Mouse (Mus musculus) left cerebral cortex, adult 8-10 months (tissue): ENCODE data around the gene Gm20388. TPM values are rescaled to one million over a fixed set of nuclear protein-coding genes. Genes with fewer than 3 reads are reported as not detected.
"Not testable (repeated sequence)": the region's sequence is repeated elsewhere in the genome, so short reads cannot be mapped to it uniquely, and the experiment has no call there.

ENCODE experiments used
- DNase-seq, 2 experiments: peaks; one replicate each; pipeline ENCODE4 v3.0.0; 2022; ENCODE audit warnings: low spot score in 2 of 2
- total RNA-seq, 4 experiments: library from RNA; stranded (reverse); gene quantifications; 2 replicates each; pipeline ENCODE4 v1.2.4; 2022

Gm20388 gene
- total RNA-seq, 4 experiments from 2014 or later = 10.4 to 20.8 (median 16.4) TPM

DNA sequence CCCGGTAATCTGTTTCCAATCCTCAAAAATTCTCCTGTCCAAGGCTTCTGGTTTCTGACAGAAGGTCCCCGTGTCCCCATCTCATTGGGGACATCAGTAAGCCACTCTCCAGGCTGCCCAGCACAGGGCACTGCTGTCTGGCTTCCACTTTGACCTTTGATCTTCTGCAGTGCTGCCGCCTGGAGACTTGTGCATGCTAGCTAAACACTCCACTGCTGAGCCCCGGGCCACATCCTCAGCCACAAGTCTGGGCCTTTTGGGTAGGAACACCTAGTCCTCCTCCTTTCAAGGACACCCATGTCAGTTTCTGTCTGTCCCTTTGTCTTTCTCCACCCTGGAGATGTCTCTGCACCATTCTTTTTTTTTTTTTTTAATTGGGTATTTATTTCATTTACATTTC is 782.3 kb downstream of the Gm20388 start:
- DNase-seq = no peak

DNA sequence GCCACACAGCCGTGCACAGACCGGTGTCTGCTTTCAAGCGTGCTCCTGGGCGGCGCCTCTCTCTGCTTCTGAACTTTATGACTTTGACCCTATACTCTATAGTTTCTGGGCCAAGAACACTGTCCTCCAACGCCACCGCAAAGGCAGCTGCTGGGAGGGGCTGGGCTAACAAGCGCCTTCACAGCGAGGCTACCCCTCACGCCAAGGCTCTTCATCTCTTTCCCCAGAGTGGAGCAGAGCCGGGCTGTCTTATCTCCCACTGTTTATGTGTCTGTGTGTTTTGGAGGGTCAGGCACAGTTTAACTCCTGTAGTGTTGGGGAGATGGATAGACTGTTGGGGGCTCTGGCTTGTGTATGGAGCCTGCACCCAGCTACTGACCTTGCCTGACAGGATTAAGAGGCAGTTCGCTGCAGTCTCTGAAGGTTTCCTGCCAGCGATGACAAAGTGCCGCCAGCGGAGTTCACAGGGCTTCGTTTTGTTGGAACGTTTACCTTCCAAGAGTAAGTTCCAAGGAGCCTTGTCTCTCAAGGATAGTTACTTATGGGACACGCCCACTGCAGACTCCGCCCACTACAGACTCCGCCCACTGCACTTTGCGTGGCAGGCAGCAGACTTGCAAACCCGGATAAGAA is 783.3 kb downstream of the Gm20388 start:
- no peak for DNase-seq

DNA sequence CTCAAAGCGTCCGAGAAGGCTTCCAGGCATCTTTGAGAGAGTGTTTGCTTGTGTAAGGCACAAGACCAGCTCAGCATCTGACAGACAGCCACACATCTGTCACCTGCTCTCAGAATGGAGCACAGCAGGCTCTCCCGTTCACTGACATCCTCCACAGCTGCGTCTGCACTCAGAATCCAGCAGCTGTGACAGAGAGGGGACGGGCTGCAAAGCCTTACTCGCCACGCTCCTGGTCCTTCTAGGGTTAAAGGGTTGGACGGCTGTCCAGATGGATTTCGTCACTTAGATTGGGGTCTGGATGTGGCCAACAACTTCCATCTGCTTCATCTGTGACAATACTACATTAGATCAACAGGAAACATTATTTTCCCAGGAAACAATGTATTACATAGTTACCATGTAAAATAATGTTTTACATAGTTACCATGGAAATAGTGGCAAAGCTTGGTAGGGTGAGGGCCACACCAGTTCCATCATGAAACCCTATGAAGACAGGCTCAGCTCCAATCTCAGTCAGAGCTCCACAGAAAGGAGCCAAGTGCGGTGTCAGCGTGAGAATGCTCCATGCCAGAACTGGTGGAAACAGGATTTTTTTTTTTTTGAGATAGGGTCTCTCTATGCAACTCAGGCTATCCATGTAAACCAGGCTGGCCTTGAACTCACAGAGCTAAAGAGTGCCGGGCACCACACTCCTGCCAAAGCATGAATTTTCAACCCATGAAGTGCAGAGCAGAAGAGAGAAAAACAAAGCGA is 785.9 kb downstream of the Gm20388 start:
- no peak for DNase-seq

DNA sequence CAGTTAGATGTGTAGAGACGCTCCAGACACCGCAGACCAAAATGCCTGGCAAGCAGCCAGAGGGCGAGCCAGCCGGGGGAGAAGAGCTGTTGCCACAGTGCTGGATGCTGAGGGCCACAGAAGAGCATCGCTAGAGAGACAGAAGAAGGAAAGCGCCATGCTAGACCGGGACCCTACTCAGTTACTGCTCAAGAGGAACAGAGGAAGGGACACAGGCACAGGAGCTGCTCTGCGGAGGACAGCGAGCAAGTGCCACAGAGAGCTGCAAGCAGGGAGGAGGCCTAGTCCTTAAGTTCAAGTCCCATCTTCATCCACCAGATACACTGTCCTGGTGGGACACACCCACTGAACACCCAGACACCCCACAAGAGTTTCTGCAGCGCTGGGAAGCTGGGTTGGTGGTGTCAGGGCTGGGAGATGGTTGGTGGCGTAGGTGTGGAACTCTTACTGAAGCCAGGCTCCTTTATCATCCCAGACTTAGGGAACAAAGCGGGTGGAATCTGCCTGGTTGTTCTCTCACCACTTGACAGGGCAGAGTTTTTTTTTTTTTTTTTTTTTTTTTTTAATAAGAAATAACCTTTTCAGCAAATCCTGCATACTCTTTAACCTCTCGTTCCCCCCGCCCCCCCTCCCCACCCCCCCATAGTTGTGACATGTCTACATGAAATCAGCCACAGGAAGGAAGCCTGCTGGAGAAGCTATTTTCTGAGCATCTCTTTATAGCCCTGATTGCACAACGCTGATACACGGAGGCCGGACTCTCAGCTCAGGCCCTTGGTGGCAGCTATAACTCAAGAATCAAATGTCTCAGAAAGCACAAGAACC is 786.7 kb downstream of the Gm20388 start:
- DNase-seq = no peak

DNA sequence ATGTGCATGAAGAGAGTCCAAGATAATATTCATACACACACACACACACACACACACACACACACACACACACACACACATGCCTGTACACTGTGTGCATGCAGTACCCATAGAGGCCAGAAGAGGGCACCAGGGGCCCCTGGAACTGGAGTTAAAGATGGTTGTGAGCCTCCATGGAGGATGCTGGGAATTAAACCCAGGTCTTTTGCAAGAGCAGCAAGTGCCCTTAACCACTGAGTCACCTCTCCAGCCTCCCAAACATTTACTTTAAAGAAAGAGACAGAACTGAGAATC is 787.3 kb downstream of the Gm20388 start:
- no peak for DNase-seq

DNA sequence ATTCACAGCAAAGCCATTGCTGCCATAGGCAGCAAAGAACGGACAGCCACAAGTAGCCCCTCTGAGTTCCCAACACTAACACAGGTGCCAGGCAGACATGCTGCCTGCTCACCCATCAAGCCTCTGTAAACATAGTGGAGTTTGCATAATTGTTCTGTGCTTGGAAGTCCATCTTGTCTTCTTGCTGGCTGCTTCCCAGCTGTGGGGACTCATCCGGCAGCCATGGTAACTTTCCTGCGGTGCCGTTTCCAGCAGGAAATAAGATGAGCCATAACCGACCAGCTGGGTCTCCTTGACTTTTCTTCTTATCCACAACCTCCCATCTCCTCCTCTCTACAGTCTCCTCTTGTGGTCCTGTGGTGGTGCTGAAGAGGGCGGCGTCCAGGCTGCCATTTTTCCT is 787.8 kb downstream of the Gm20388 start:
- no peak for DNase-seq

DNA sequence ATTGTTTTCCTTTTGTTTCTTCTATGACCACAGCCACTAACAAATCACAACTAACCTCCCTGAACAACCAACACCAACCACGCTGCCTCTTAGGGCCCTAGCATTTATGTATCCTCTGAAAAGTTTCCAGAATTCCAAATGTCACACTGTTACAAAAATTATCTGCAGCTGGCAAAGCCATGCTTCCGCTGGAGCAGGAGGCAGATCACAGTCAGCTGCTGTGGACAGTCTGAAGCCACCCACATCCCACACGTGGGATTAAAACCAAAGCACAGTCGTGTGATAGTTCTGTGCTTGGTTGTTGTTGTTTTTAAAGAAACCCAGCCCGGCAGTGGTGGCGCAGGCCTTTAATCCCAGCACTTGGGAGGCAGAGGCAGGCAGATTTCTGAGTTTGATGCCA is 788.4 kb downstream of the Gm20388 start:
- DNase-seq = no peak

DNA sequence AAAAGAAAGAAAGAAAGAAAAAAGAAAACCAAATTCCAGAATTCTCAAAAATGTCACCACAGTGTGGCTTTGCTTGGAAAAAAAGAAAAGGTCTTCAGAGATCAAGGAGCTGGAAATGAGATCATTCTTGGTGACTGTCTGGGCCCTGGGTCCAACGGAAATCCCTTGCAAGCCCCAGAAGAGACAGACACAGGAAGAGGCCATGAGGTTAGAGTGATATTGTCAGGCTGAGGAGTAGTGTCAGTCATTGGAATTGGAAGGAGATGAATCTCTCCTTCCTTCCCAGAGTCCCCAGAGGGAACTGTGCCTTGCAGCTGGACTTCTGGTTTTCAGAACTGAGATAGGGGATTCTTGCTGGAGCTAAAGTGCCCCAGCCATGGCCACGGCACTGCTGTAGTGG is 788.9 kb downstream of the Gm20388 start:
- DNase-seq = no peak

DNA sequence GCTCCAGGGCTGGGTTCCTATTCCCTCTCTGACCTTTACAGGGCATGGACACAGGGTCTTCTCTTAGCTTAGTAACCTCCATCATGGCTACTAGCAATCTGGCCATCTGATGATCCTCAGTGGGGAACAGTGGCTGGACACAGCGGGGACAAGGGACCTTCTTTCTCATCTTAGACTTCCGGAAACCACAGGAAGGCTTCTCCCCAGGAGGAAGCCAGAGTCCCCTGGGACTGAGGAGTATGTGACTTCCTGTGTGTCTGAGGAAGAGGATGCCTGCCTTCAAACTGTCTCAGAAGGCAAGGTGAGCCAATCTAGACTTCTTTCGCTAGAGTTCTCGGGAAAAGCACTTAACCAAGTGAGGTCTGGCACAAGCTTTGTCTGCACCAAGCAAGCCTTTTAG is 789.4 kb downstream of the Gm20388 start:
- DNase-seq = no peak

DNA sequence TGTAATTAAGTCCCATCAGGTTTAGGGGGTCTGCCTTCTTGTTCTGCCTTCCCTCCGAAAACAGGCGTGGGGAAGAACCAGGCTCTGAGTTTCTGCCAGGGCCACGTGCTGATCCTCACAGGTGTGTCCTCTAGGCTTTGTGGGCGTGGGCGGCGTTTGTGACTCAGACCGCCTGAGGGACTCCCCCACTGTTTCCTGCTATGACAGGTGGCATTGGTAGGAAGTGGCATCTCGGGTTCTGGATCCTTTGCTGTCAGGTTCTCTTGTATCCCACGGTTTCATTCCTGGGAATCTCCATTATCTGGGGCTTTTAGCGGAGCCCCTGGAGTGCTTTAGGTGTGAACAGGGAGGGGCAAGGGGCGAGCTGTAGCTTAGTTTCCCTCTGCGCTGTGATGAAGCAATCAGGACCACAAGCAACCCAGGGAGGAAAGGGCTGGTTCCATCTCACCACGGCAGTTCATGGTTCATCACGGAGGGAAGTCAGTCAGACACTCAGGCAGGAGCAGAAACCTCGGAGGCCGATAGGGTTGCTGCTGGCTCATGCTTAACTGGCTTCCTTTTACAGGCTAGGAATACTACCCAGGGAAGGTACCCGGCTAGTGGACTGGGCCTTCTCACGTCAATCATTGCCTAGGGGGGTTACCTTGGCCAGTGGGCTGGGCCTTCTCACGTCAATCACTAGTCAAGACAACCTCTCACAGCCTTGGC is 791.3 kb downstream of the Gm20388 start:
- DNase-seq = peak in 1 of 2 experiments; percentile 55

DNA sequence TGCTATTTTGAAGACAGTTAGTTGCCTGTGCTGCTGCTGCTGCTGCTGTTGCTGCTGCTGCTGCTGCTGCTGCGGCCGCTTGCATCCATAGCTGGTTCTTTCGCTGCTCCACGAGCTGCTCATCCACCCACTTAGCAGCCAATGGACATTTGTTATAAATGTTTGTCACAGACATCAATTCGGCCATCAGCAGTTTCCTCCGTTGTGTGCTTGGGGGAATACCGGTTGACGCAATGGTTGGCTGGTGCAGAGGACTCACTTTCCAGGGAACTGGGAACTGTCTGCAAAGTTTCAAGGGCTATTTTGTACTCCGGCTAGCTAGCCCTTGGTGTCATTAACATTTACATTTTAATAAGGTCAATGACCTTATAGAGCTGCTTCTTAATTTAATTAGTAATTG is 793.6 kb downstream of the Gm20388 start:
- no peak for DNase-seq

DNA sequence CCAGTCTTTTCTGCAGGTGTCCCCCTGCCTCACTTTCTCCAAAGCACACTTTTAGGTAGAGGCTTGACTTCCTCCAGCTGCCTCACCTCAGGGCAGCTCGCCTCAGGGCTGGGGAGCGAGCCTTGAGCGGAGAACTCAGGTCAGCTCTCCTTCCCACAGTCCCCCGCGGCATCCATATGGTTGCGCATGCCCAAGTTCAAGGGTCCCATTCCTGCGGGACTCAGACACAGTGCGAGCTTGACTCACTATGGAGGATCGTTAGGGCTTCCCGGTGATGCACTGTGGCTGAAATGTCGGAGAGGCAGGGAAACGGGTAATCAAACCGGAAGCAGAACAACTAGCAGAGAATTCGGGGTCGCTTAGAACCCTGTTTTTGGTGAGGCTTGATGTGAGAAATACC is 794.5 kb downstream of the Gm20388 start:
- no peak for DNase-seq

DNA sequence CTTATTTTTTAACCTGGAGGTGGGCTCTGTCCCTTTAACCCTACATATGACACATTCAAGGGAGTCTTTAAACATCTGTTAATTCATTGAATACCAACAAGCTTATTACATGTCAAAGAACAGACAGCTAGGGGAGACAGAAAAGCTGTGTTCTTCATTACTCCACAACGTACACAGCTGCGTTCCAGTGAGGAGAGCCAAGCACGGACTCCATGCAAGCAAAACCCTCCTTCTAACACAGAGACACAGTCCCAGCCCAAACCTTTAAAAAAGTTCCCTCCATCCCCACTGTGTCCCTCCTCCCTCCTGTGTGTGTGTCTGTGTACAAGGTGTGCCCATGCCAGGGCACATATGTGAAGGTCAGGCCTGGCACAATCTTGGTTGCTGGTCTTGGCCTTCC is 795.6 kb downstream of the Gm20388 start:
- DNase-seq = no peak

DNA sequence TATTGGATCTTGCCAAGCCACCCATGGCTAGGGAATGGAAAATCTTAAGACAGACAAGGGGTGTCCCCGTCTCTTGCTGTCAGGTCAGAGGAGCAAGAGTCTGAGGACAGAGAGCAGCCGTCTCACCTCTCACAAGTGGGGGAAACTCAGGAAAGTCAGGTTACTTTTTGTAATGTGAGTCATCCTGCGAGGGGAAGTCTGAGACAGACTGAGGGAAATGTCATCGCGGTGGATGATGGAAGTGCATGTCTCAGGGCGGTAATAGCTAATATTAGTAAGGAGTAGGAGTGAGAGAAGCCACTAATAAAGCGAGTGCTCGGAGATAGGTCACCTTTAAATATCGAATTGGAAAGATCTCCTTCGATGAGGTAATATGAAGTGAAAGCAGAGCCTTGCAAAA is 798.5 kb downstream of the Gm20388 start:
- DNase-seq = no peak

DNA sequence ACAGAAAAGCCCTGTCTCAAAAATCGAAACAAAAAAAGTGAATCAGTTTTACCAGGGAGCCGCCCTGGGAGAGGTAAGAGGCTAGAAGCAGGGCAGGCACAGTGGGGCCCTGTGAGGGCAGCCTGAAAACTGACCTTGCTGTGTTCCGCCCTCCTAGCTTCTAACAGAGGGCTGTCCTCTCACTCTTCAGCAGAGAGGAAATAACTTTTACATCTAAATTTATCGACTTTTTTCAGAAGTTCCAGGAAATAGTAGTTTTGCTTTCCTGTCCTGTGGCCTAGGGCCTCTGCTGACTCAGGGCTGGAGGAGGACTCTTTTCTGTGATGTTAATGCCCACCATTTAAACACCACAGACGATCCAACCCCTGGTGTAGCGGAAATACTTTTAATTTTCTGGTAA is 804.6 kb downstream of the Gm20388 start:
- DNase-seq = no peak

DNA sequence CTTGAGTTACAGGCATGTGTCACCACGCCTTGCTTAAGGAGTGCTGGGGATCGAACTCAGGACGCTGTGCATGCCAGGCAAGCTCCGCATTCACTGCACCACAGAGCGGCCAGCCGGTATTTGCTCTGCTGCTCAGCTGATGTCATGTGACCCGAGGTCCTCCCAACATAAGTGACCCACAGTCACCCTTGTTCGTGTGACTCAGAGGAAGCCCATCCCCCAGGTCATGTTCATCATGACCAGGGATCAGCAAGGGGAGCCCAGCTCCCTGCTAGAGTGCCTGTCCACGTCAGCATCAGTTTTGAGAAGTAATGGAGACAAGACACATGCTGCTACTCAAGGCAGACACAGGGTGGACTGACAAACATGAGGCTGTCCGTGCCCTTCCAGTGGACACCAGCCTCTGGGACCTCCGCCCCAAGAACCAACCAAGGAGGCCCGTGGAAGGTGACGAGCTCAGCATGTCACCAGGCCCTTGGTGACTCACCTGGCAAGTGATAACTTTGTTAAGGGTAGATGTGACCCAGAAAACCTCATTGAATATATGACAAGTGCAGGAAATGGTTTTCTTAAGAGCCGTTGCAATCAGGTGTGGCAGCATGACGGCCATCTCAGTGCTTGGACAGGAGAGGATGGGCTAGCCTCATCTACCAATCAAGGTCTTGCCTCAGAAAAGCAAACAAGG is 805.5 kb downstream of the Gm20388 start:
- no peak for DNase-seq

DNA sequence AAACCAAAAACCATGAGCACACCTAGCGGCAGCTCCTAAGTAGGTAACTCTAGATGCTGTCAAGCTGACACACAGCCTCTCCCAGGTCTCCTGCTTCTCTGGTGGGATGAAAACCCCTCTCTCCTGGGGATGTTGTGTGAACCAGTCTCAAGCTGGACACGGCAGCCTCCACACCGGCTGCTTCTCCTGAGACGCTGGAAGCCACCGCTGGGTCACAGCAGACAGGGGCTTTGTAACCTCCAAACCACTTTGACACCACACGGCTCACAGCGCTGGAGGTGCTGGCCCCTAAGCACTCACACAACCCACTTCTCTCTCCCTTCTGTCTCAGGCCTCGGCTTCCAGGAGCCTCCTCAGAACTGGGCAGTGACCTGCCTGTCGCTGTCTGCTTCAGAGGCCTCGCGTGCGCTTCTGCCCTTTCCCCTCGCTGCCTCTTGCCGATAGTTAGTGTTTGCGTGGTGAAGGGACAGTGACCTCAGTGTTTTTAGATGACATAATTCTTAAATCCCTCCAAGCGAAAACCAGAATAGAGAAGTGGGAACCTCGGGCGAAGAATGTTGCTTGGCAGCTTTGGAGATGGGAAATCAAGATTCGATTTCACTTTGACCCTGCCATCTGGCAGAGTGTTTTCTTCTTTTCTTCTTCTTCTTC is 809.1 kb downstream of the Gm20388 start:
- no peak for DNase-seq

DNA sequence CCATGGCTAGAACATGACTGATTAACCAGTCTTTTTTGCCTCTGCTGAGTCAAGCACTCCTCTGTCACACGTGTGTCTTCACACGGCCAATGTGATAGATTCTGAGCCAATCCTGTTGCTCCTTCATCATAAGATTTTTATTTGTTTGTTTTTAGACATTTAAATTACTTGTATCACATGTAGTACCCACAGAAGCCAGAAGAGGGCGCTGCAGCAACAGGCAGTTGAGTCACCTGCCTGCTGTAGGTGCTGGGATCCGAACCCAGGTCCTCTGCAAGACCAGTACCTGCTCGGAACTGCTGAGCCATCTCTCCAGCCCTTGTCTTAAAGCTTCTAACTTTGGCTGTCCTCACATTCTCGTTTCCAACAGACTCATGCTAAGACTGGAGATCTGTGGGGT is 812.4 kb downstream of the Gm20388 start:
- DNase-seq = no peak

DNA sequence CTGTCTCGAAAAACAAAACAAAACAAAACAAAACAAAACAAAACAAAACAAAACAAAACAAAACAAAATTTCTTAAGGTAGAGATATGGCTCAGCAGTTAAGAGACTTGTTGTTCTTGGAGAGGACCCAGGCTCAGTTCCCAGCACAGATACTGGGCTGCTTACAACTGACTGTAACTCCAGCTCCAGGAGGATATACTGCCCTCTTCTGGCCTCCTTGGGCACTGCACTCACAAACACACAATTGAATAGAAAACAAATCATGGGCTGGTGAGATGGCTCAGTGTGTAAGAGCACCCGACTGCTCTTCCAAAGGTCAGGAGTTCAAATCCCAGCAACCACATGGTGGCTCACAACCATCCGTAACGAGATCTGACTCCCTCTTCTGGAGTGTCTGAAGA is 813.5 kb downstream of the Gm20388 start:
- not testable (repeated sequence) for DNase-seq

DNA sequence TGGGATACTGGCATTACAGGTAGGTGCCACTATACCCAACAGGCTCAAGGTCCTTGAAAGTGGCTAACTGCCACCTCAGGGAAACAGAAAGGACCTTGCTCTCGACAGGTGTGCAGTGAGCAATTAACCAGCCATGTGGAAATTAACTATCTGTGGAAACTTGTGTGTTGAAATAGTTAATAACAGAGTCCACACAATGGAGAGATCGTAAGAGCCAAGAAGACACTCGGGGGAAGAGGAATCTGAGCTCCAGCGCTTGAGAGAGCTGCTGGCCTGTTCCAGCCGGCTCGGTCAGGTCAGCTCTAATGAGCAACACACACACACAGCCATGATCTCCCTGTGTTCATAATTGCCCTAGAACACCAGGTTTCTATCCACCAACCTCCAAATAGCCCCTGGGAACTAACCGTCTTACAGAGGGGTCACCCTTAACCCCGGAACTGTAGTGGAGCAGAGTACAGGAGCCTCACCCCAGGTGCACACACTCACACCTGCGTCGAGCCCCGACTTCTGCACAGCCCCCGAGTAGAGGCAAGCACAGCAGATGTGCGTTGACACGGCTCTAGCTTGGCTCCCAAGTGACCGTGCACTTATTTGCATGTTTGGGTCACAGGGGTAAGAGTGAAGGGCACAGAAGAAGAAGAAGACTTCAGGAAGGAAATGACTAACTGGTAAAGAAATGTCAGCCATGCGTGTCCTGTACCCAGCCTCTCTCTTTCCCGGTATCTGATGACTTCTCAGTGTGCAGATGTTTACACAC is 814.4 kb downstream of the Gm20388 start:
- no peak for DNase-seq
